Mouse (Mus musculus): Measurements from ENCODE around the gene 0610010K14Rik.
A peak's percentile ranks its signal among the peaks of the same experiment; 100 is the strongest.

- TF ChIP-seq CTCF (IDR thresholded peaks at IDR 0.05; ENCODE audit: extremely low read depth, insufficient read depth, insufficient read length, insufficient replicate concordance) (peak; percentile 92), POLR2A (IDR thresholded peaks at IDR 0.05; ENCODE audit: low read depth, low read length) (no peak)
Observed at GRCm38 (mm10) chr11:70201691-70202090, 36.0 kb downstream of the 0610010K14Rik start.

Measured in spleen, adult 2 months (tissue).